Mouse (Mus musculus): ENCODE measurements around the gene Hs3st3b1. TPM values are rescaled to one million over a fixed set of nuclear protein-coding genes. Genes with fewer than 3 reads are reported as not detected.

Gene Hs3st3b1
- polyA plus RNA-seq, 1 experiment from 2014 or later: 23.7 TPM

DNA sequence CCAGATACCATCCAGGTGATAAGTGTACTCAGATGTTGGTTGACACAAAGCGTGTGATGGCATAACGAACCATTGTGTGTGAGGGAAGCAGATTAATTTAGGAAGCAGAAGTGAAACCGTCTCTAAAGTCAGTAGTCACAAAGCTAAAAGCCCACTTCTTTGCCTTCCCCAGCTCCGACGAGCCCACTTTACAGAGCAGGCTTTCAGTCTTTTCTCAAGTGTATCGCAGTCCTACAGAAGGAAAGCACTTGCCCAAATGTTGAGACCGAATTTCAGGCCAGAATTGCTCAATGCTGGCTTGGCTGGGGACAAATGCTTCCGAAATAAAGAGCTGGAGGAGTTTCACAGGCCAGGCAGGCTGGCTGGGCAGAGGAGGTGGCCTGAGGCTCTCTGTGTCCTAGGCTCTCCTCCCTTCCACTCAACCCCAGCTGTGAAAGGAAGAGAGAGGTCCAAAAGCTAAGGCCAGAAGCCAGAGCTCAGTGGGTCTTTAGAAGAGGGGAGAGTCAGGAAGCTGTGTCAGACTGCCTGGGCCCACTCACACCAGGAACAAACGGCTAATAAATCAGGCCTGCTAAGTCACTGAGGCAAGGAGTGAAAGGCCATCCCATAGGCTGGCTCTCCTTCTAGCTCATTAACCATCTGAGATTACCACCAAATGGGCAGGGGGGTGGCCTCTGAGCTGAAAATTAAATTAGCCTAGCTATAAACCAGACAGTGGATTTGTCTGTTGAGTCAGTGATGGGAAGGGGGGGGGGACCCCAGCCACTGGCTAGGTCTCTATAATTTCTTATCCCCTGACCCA lies 15.3 kb downstream of the Hs3st3b1 start:
- Histone ChIP-seq H3K36me3 (0 out of 2 replicates have a peak, but pooled peaks cover 3% of the 10 kb centered on the region), H3K9me3 (replicated peaks) (no peaks in the 10 kb centered on the region), H3K9ac (no peak overlapping the region), H3K27me3 (replicated peaks) (no peaks in the 10 kb centered on the region), H3K4me3 (no peak overlapping the region), H3K4me1 (peaks cover 57% of the 10 kb centered on the region), H3K27ac (peak overlapping the region; percentile 60), H3K4me2 (no peak overlapping the region)
- 43% methylated on average over 9 of the region's 9 CpGs for WGBS (ENCODE audit: insufficient replicate concordance)
- ATAC-seq: no peak

DNA sequence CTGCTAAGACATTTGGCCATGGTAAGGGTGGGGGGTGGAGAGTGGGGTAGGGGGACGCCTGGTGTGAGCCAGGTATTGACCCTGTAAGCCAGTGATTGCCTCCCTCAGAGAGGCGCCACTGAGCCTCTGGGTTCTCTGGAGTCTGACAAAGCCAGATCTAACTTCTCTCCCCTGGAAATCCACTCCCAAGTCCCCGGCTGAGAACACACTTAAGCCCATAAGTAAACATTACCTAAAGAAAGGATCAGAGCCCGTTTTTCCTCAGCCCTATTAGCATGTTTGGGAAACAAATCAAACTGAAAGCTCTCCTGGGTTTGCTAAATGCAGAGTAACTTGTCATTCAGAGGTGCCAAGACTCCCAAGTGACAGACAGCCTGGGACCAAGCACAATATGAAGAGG lies 17.3 kb downstream of the Hs3st3b1 start:
- Histone ChIP-seq H3K36me3 (0 out of 2 replicates have a peak, but pooled peaks cover 3% of the 10 kb centered on the region), H3K9ac (no peak overlapping the region), H3K27ac (no peak overlapping the region), H3K4me2 (no peak overlapping the region), H3K9me3 (replicated peaks) (no peaks in the 10 kb centered on the region), H3K27me3 (replicated peaks) (no peaks in the 10 kb centered on the region), H3K4me1 (peaks cover 50% of the 10 kb centered on the region), H3K4me3 (no peak overlapping the region)
- WGBS (ENCODE audit: insufficient replicate concordance): 39% methylated on average over 4 of the region's 4 CpGs
- no peak for ATAC-seq

DNA sequence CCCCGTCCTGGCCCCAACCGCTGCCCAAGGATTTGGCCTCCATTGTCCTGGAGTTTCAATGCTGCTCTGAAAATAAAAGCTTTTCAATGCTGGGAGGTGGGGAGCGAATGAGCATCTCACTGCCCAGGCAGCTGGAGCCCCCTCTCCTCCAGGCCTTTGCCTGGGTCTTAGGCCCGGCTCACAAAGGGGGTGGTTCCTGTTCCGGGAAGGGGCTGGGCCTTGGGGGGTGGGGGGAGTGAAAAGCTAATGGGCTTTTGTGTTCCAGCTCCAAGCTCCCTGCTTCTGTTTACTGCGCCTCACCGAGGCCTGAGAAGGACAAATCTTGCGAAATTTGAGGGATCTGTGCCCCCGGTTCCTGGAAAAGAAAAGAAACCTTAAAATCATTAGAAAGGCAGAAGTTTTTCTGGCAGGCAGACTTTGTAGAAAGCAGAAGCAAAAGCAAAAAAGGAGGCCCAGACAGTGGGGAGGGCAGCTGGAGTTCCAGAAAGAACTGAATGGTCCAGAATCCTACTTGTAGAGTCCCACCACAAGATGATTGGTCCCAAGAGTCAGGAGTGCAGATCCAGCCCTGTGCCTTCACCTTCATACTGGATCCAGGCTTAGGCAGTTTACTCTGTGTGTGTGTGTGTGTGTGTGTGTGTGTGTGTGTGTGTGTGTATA lies 23.5 kb downstream of the Hs3st3b1 start:
- no peak overlapping the region for H3K4me3 ChIP-seq
- no peaks in the 10 kb centered on the region for H3K27me3 ChIP-seq (replicated peaks)
- H3K9ac ChIP-seq: no peak overlapping the region
- H3K36me3 ChIP-seq: peaks cover 6% of the 10 kb centered on the region; the same call in 1 of the 2 replicates
- H3K4me2 ChIP-seq: no peak overlapping the region
- ATAC-seq: no peak
- H3K27ac ChIP-seq: no peak overlapping the region
- H3K4me1 ChIP-seq: peaks cover 43% of the 10 kb centered on the region; the same call in 1 of the 2 replicates
- 30% methylated on average over 9 of the region's 9 CpGs for WGBS (ENCODE audit: insufficient replicate concordance)
- no peaks in the 10 kb centered on the region for H3K9me3 ChIP-seq (replicated peaks)

DNA sequence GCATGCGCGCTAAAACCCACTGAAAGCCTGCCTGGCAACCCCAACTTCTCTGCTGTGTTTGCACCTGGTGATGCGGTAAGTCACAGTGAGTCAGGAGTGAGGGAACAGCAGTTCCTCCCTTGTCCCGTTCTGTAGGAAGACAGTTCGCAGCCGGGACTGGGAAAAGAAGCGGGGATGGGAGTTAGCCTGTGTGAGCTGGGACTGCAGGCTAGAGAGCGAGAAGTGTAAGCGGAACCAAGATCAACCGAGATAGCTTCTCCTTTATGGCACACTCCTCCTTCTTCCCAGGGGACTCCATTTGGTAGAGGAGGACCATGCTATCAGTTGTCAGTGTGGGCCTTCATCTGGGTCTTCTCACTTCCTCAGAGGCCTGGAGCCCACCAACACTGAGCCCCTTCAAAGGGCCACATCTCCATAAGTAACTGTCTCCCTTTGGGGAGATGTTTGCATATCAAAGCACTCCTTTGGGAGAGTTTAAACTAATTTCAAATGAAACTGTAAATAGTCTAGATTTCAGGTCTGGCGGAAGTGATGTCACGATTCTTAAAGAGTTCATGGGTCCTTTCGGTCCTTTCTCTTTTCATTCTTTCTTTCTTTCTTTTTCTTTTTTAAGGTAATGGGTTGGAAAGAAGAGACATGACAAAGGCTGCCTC lies 24.1 kb downstream of the Hs3st3b1 start:
- Histone ChIP-seq H3K27ac (no peak overlapping the region), H3K9me3 (replicated peaks) (no peaks in the 10 kb centered on the region), H3K9ac (no peak overlapping the region), H3K4me2 (no peak overlapping the region), H3K36me3 (peaks cover 6% of the 10 kb centered on the region; the same call in 1 of the 2 replicates), H3K27me3 (replicated peaks) (no peaks in the 10 kb centered on the region), H3K4me3 (no peak overlapping the region), H3K4me1 (peaks cover 43% of the 10 kb centered on the region; the same call in 1 of the 2 replicates)
- WGBS (ENCODE audit: insufficient replicate concordance): 68% methylated on average over 13 of the region's 13 CpGs
- no peak for ATAC-seq

DNA sequence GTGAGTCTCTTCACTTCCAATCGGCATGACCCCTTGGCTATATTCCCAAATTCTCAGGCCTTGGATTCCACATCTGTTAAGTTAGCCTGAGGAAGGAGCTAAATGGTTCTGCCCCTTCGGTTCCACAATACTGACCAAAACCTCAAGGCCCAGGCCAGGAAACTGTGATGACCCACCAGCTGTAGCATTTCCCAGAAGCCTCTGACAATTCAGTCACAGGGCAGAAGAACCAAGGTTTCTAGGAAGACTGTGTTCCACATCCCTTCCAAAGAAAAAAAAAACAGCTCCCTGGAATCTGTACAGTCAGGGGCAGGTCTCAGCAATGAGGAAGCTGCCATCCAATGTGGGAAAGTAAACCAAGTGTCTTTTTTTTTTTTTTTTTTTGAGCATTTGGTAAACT lies 25.1 kb downstream of the Hs3st3b1 start:
- Histone ChIP-seq H3K36me3 (peaks cover 6% of the 10 kb centered on the region; the same call in 1 of the 2 replicates), H3K27ac (no peak overlapping the region), H3K4me3 (no peak overlapping the region), H3K9me3 (replicated peaks) (no peaks in the 10 kb centered on the region), H3K4me2 (no peak overlapping the region), H3K27me3 (replicated peaks) (no peaks in the 10 kb centered on the region), H3K4me1 (peaks cover 43% of the 10 kb centered on the region; the same call in 1 of the 2 replicates), H3K9ac (no peak overlapping the region)
- ATAC-seq: no peak
- WGBS (ENCODE audit: insufficient replicate concordance): 68% methylated on average over 2 of the region's 2 CpGs

DNA sequence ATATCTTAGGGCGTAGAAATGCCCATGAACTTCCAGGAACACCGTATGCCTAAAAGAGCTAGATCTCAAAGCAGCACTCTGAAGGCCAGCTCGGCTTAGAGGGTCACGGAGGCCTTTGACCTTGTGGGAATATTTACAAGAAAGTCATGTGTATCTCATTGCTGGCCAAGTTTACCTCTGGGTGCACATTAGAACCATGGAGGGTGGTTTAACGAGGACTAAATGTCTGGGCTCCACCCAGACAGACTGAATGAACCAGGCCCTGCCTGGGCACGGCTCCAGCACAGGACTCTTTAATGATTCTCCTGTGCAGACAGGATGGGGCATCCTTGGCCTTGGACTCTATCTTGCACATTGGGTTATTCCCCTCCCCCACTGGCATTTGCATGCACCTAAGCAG lies 27.9 kb downstream of the Hs3st3b1 start:
- Histone ChIP-seq H3K9me3 (replicated peaks) (no peaks in the 10 kb centered on the region), H3K9ac (no peak overlapping the region), H3K4me2 (no peak overlapping the region), H3K36me3 (peaks cover 6% of the 10 kb centered on the region; the same call in 1 of the 2 replicates), H3K27me3 (replicated peaks) (no peaks in the 10 kb centered on the region), H3K4me1 (peaks cover 29% of the 10 kb centered on the region; the same call in 1 of the 2 replicates), H3K4me3 (no peak overlapping the region), H3K27ac (no peak overlapping the region)
- 69% methylated on average over 6 of the region's 6 CpGs for WGBS (ENCODE audit: insufficient replicate concordance)
- no peak for ATAC-seq

DNA sequence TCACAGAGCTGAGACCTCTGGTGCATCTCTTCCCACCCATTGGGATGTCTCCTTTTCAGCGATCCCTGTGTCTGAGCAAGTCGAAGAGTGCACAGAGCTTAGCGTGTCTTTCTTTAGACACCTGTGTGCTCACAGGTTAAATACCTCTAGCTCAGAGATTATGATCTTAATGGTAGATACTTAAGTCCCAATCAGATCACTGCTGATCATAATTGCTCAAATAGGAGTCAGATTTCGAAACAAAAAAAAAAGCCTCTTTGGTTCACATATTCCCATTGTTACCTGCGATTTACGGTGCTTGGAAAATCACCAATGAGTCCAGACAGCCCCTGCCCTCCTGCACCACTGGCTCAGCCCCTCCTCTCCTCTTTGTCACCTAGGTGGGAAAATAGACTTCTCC lies 28.5 kb downstream of the Hs3st3b1 start:
- Histone ChIP-seq H3K27me3 (replicated peaks) (no peaks in the 10 kb centered on the region), H3K27ac (no peak overlapping the region), H3K4me3 (no peak overlapping the region), H3K36me3 (peaks cover 8% of the 10 kb centered on the region), H3K4me2 (no peak overlapping the region), H3K4me1 (peaks cover 23% of the 10 kb centered on the region; the same call in 1 of the 2 replicates), H3K9me3 (replicated peaks) (no peaks in the 10 kb centered on the region), H3K9ac (no peak overlapping the region)
- WGBS (ENCODE audit: insufficient replicate concordance): 77% methylated on average over 6 of the region's 6 CpGs
- ATAC-seq: no peak

DNA sequence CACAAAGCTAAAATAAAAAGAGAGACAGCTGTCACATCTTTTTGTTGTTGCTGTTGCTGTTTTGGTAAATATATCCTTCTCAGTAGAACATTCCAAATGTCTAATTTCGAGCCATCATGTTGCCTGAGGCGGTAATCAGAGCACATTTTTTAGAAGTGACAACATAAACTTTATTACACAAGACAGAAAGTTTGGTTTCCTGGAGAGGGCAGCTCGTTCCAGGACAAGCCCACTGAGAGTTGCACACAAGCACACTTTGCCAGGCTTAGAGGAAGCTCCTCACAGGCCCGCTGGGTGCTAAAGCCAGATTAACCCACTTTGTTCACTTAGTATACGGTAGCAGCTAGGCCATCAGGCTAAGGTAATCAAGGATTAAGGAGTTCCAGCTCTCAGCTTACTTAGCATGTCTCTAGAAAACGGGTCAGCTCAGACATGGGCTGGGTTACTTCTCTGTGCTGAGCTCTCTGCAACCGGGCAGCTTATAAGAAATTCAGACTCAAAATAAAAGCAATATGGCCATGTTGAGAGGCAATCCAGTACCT lies 30.5 kb downstream of the Hs3st3b1 start:
- Histone ChIP-seq H3K27ac (no peak overlapping the region), H3K4me1 (peaks cover 14% of the 10 kb centered on the region; the same call in 1 of the 2 replicates)
- WGBS (ENCODE audit: insufficient replicate concordance): 52% methylated on average over 7 of the region's 7 CpGs

DNA sequence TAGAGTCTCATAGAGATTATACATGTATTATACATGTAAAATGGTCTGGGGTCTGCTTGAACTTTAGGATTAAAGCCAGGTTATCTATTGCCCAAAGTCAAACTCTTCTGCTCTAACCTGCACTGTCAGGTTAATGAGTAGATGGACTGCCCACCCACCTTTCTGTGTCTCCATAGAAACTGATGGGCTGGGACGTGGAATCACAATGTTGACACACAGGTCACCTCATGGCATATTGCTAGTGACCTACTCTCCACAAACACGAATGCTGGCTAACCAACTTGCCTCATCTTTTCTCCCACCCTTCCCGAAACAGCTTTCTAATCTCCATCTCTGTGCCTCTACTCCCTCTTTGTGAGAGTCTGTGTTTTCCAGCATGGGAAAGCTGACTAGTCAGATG lies 38.7 kb downstream of the Hs3st3b1 start:
- peaks cover 10% of the 10 kb centered on the region for H3K36me3 ChIP-seq
- 58% methylated on average over 3 of the region's 3 CpGs for WGBS (ENCODE audit: insufficient replicate concordance)
- H3K4me1 ChIP-seq: 0 out of 2 replicates have a peak, but pooled peaks cover 4% of the 10 kb centered on the region
- no peak overlapping the region for H3K9ac ChIP-seq
- H3K4me2 ChIP-seq: no peak overlapping the region
- ATAC-seq: no peak
- no peaks in the 10 kb centered on the region for H3K9me3 ChIP-seq (replicated peaks)
- no peaks in the 10 kb centered on the region for H3K27me3 ChIP-seq (replicated peaks)
- H3K27ac ChIP-seq: no peak overlapping the region; the same call in 1 of the 2 replicates
- no peak overlapping the region for H3K4me3 ChIP-seq

More for the DNA sequence above, 30.5 kb downstream of the Hs3st3b1 start:
- Histone ChIP-seq H3K4me2 (no peak overlapping the region), H3K9me3 (replicated peaks) (no peaks in the 10 kb centered on the region), H3K9ac (no peak overlapping the region), H3K27me3 (replicated peaks) (no peaks in the 10 kb centered on the region), H3K4me3 (no peak overlapping the region), H3K36me3 (peaks cover 9% of the 10 kb centered on the region)
- ATAC-seq: no peak

DNA sequence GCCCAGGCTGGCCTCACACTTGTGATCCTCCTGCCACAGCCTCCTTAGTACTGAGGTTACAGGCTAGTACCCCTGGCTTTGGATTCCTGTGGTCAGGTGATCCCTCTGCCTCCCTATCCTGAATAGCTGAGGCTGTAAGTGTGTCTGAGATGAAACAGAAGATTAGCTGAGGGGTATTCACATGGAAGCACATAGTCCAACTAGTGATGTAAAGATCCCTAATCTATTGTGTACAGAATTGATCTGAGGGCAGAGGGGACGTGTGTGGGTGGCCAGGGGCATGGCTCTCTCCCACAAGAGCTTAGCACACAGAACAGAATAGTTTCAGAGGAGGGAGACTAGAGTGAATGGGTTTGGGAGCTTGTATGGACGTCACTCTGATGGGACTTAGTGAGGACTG lies 41.8 kb downstream of the Hs3st3b1 start:
- no peaks in the 10 kb centered on the region for H3K9me3 ChIP-seq (replicated peaks)
- H3K4me1 ChIP-seq: 0 out of 2 replicates have a peak, but pooled peaks cover 4% of the 10 kb centered on the region
- ATAC-seq: peak; percentile 71
- WGBS (ENCODE audit: insufficient replicate concordance): 42% methylated on average over 2 of the region's 2 CpGs
- no peak overlapping the region for H3K4me3 ChIP-seq
- no peak overlapping the region for H3K4me2 ChIP-seq
- no peaks in the 10 kb centered on the region for H3K27me3 ChIP-seq (replicated peaks)
- H3K27ac ChIP-seq: 0 out of 2 replicates have a peak overlapping the region, but pooled peaks have one; percentile 61
- peaks cover 5% of the 10 kb centered on the region; the same call in 1 of the 2 replicates for H3K36me3 ChIP-seq
- no peak overlapping the region for H3K9ac ChIP-seq

DNA sequence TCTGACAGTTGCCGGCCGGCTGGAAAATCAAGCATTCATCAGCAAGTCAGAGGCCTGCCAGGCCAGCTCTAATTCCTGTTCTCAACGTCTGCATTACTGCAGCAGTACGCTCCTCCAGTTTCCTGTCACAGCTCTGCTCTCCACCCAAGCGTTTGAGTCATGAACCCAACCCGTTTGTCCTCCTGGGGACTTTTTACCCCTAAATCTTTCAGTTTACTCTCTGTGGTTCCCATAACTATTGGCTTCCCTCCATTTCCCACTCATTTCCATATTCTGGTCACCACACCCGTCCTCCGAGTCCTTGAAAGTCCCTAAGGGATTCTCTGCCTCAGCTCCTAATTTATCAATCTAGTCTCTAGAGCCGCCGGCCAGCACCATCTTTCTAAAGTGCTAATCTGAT lies 42.8 kb downstream of the Hs3st3b1 start:
- Histone ChIP-seq H3K4me2 (no peak overlapping the region), H3K4me3 (no peak overlapping the region), H3K36me3 (no peaks in the 10 kb centered on the region), H3K27ac (peak overlapping the region; percentile 48; the same call in 1 of the 2 replicates), H3K9ac (no peak overlapping the region), H3K27me3 (replicated peaks) (no peaks in the 10 kb centered on the region), H3K9me3 (replicated peaks) (no peaks in the 10 kb centered on the region), H3K4me1 (0 out of 2 replicates have a peak, but pooled peaks cover 4% of the 10 kb centered on the region)
- ATAC-seq: no peak
- WGBS (ENCODE audit: insufficient replicate concordance): 36% methylated on average over 10 of the region's 10 CpGs
